Comparison of ENCODE assay signal across 11 mouse cellular contexts in genomic region chr4:140879739-140880138, GRCm38 (mm10). TPM values are rescaled to one million over a fixed set of nuclear protein-coding genes. Genes with fewer than 3 reads are reported as not detected.
DNase-seq lines count a peak whose midpoint lies in the region; ATAC-seq and TF ChIP-seq lines count a peak whose summit lies in the region.
"Had no signal": no experiment of that assay in that cellular context is flagged by ENCODE, and none has a peak within 500 bp of the region (broad histone marks: within the 10 kb centered on the region; RNA-seq: fewer than 3 reads in every experiment).

No protein-coding gene starts in this region.

- peaks cover 9% of the 10 kb centered on the region for H3K9me3 ChIP-seq in heart, embryonic 12.5 days (replicated peaks)

- ATAC-seq in frontal cortex, adult (ENCODE audit: low TSS enrichment) = peak; percentile 27; the same call in 1 of the 2 replicates
- ATAC-seq in erythroblast, adult 5-6 weeks (replicated peaks; ENCODE audit: low FRiP score, poor library complexity, severe bottlenecking) = no peak
- no peak for ATAC-seq in heart, embryonic 12.5 days (ENCODE audit: insufficient number of reproducible peaks, low FRiP score)

- no peak for DNase-seq in frontal cortex, postnatal 25 days (ENCODE audit: low spot score in 2 of 2)
- peak; percentile 19 for DNase-seq in urinary bladder, adult 2 months (ENCODE audit: low spot score)
- DNase-seq in urinary bladder, postnatal 36 days (ENCODE audit: low spot score in 2 of 2) = no peak
- peak; percentile 14 to 22 for DNase-seq in layer of hippocampus, adult 2 months (ENCODE audit: low spot score in 2 of 2)
- DNase-seq in spleen, adult 12 weeks (ENCODE audit: low spot score) = no peak

- no peak overlapping the region for H3K4me3 ChIP-seq in layer of hippocampus, adult 2 months
- H3K4me3 ChIP-seq in heart, embryonic 12.5 days = no peak overlapping the region
- H3K4me3 ChIP-seq: limb, embryonic 15.5 days; neural tube, embryonic 12.5 days had no signal

- 73% methylated on average over 4 of the region's 4 CpGs for WGBS in heart, embryonic 12.5 days

- no peak overlapping the region for H3K27ac ChIP-seq in layer of hippocampus, adult 2 months
- H3K27ac ChIP-seq in heart, embryonic 12.5 days (ENCODE audit: poor library complexity, severe bottlenecking) = no peak overlapping the region
- H3K27ac ChIP-seq: limb, embryonic 15.5 days; neural tube, embryonic 12.5 days had no signal

- no peaks in the 10 kb centered on the region for H3K4me1 ChIP-seq in heart, embryonic 12.5 days (replicated peaks)

- no peak overlapping the region for H3K9ac ChIP-seq in heart, embryonic 12.5 days
- H3K9ac ChIP-seq: limb, embryonic 15.5 days; neural tube, embryonic 12.5 days had no signal

- no peaks in the 10 kb centered on the region for H3K36me3 ChIP-seq in heart, embryonic 12.5 days
- H3K36me3 ChIP-seq: limb, embryonic 15.5 days; neural tube, embryonic 12.5 days had no signal

- no peak for TF ChIP-seq CTCF in layer of hippocampus, adult 2 months (conservative IDR thresholded peaks at IDR 0.05)

- no peak overlapping the region for H3K4me2 ChIP-seq in heart, embryonic 12.5 days
- H3K4me2 ChIP-seq: heart, embryonic 11.5 days; limb, embryonic 15.5 days; neural tube, embryonic 12.5 days had no signal

- H3K27me3 ChIP-seq in heart, embryonic 12.5 days (replicated peaks) = no peaks in the 10 kb centered on the region
- H3K27me3 ChIP-seq: limb, embryonic 15.5 days; neural tube, embryonic 12.5 days had no signal

RNA-seq across cellular contexts. Expression of gene Padi2, which starts 26.4 kb away (rescaled TPM):
- 1.7 and 1.8 TPM in 2 replicates for polyA plus RNA-seq in urinary bladder, adult 2 months (2012; rRNA removed)
- 10 to 100 TPM; 20.2 to 26.5 TPM for total RNA-seq in layer of hippocampus, adult 2 months (2021)
- 5.4 and 7.1 TPM in 2 replicates for total RNA-seq in erythroblast, adult 5-6 weeks (2015; ENCODE audit: low replicate concordance)
- total RNA-seq in erythroblast, adult 5-6 weeks (2017; ENCODE audit: low replicate concordance) = 5.0 and 5.1 TPM in 2 replicates
- 3.3 and 4.1 TPM in 2 replicates for polyA plus RNA-seq in heart, embryonic 12.5 days (2016; fragmentation: Nextera tagmentation; extraction: Ambion mirVana)

RNA-seq across cellular contexts. Expression of gene Padi1, which starts 34.2 kb away (rescaled TPM):
- polyA plus RNA-seq in urinary bladder, adult 2 months (2012; rRNA removed) = 1.0 and 1.2 TPM in 2 replicates
- total RNA-seq in layer of hippocampus, adult 2 months (2021) = not detected
- total RNA-seq in erythroblast, adult 5-6 weeks (2015; ENCODE audit: low replicate concordance) = not detected in 2 replicates
- total RNA-seq in erythroblast, adult 5-6 weeks (2017; ENCODE audit: low replicate concordance) = not detected in 2 replicates
- polyA plus RNA-seq in heart, embryonic 12.5 days (2016; fragmentation: Nextera tagmentation; extraction: Ambion mirVana) = 0.10 and 0.28 TPM in 2 replicates

Comparison
In these comparisons a context has a peak if more than half of its experiments do, and no peak if none do; other contexts are left out.
1. DNase-seq: peak in urinary bladder, adult 2 months (single experiment) and layer of hippocampus, adult 2 months (2 of 2); none in frontal cortex, postnatal 25 days (0 of 2), urinary bladder, postnatal 36 days (0 of 2) and spleen, adult 12 weeks (single experiment).